Mouse (Mus musculus) embryonic facial prominence, embryonic 14.5 days (tissue): Measurements from ENCODE around the gene Vamp4. TPM values are rescaled to one million over a fixed set of nuclear protein-coding genes. Genes with fewer than 3 reads are reported as not detected.

ENCODE experiments used
- ATAC-seq: fragments of 200-750 bp; cut with Nextera tagmentation; 2 replicates; pipeline ENCODE4 v1.8.0; 2017; ENCODE audit warnings: low read depth, moderate number of reproducible peaks, moderate TSS enrichment
- DNase-seq: peaks from one replicate; pipeline ENCODE4 v3.0.0-alpha.2; 2015; ENCODE audit warnings: low spot score
- H3K27ac ChIP-seq: fragments of 300-500 bp; sonication (generic); replicated peaks from 2 replicates; pipeline ENCODE4 v1.5.1; 2014; ENCODE audit warnings: low read depth, mild to moderate bottlenecking, low read length, moderate library complexity
- H3K27me3 ChIP-seq: fragments of 300-500 bp; sonication (generic); replicated peaks from 2 replicates; pipeline ENCODE4 v1.6.1; 2014; ENCODE audit warnings: low read length; ENCODE audit not compliant: control insufficient read depth, insufficient read depth
- H3K36me3 ChIP-seq: fragments of 300-500 bp; sonication (generic); 2 replicates; pipeline ENCODE4 v1.6.1; 2014; ENCODE audit warnings: low read length, mixed read lengths; ENCODE audit not compliant: control insufficient read depth, insufficient read depth
- H3K4me1 ChIP-seq: fragments of 300-500 bp; sonication (generic); 2 replicates; pipeline ENCODE4 v1.6.1; 2014; ENCODE audit warnings: antibody characterized with exemption, low read length; ENCODE audit not compliant: control insufficient read depth, insufficient read depth
- H3K4me2 ChIP-seq: fragments of 300-500 bp; sonication (generic); 2 replicates; pipeline ENCODE4 v1.6.1; 2014; ENCODE audit warnings: low read depth, mild to moderate bottlenecking, low read length, moderate library complexity, mixed read lengths
- H3K4me3 ChIP-seq: fragments of 300-500 bp; sonication (generic); 2 replicates; pipeline ENCODE4 v1.5.1; 2014; ENCODE audit warnings: low read depth, mild to moderate bottlenecking, low read length
- H3K9ac ChIP-seq: fragments of 300-500 bp; sonication (generic); 2 replicates; pipeline ENCODE4 v1.6.1; 2014; ENCODE audit warnings: low read depth, mild to moderate bottlenecking, low read length, moderate library complexity, mixed read lengths
- H3K9me3 ChIP-seq: fragments of 300-500 bp; sonication (generic); 2 replicates; pipeline ENCODE4 v1.6.1; 2016; ENCODE audit warnings: low read length; ENCODE audit not compliant: control insufficient read depth
- WGBS: fragments of 180-500 bp; shearing (Covaris S2); extraction: QIAGEN DNeasy Blood & Tissue Kit; methylation state at CpG from one replicate; pipeline ENCODE4 v1.1.7; 2014; 5-methylcytosine and 5-hydroxymethylcytosine counted together
- polyA plus RNA-seq: library from polyadenylated mRNA; unstranded; fragments of >200 nt; fragmentation: Nextera tagmentation; extraction: Ambion mirVana; gene quantifications from 2 replicates; pipeline ENCODE4 v1.2.1, GENCODE M21; 2014

Vamp4 gene
- 62.1 and 63.7 TPM in 2 replicates for polyA plus RNA-seq

- H3K9me3 ChIP-seq = peaks cover 6% of the 10 kb centered on the region
- peak within 1 kb of the TSS; percentile 59 for H3K4me2 ChIP-seq
- peak within 1 kb of the TSS; percentile 83 for H3K9ac ChIP-seq
- no peaks in the 10 kb centered on the region for H3K27me3 ChIP-seq
- peaks cover 5% of the 10 kb centered on the region; the same call in 1 of the 2 replicates for H3K4me1 ChIP-seq
- WGBS = under 1% methylated on average over 38 of the region's 43 CpGs
- H3K27ac ChIP-seq = peak within 1 kb of the TSS; percentile 80
- peak; percentile 98 for ATAC-seq
- peak; percentile 97 for DNase-seq
- H3K36me3 ChIP-seq = peaks cover 14% of the 10 kb centered on the region
- peak within 1 kb of the TSS; percentile 69 for H3K4me3 ChIP-seq
Measured at GRCm38 (mm10) chr1:162570260-162570748, at the start of gene Vamp4. Gene Vamp4, plus strand, starts transcription at chr1:162570515.

- H3K4me1 ChIP-seq = no peaks in the 10 kb centered on the region
- peaks cover 30% of the 10 kb centered on the region for H3K36me3 ChIP-seq
- H3K9me3 ChIP-seq = 0 out of 2 replicates have a peak, but pooled peaks cover 5% of the 10 kb centered on the region
- ATAC-seq (no peak), DNase-seq (peak; percentile 5)
- no peak overlapping the region for H3K4me2 ChIP-seq
- H3K27ac ChIP-seq = no peak overlapping the region
- WGBS = 49% methylated on average over 2 of the region's 2 CpGs
- H3K4me3 ChIP-seq = no peak overlapping the region
- H3K27me3 ChIP-seq = no peaks in the 10 kb centered on the region
- H3K9ac ChIP-seq = no peak overlapping the region
Measured at GRCm38 (mm10) chr1:162529651-162530050, 40.7 kb upstream of the Vamp4 start.

GRCm38 (mm10) chr1:162530666-162531065 lies 39.6 kb upstream of the Vamp4 start:
- DNase-seq (no peak), ATAC-seq (no peak)
- H3K4me1 ChIP-seq = no peaks in the 10 kb centered on the region
- H3K4me3 ChIP-seq = no peak overlapping the region
- no peak overlapping the region for H3K27ac ChIP-seq
- peaks cover 40% of the 10 kb centered on the region for H3K36me3 ChIP-seq
- 46% methylated on average over 1 of the region's 1 CpGs for WGBS
- H3K9ac ChIP-seq = no peak overlapping the region
- no peaks in the 10 kb centered on the region for H3K27me3 ChIP-seq
- H3K9me3 ChIP-seq = 0 out of 2 replicates have a peak, but pooled peaks cover 5% of the 10 kb centered on the region
- no peak overlapping the region for H3K4me2 ChIP-seq

- no peak for ATAC-seq
- 70% methylated on average over 4 of the region's 4 CpGs for WGBS
- peaks cover 49% of the 10 kb centered on the region for H3K36me3 ChIP-seq
Measured at GRCm38 (mm10) chr1:162531584-162531983, 38.7 kb upstream of the Vamp4 start.

GRCm38 (mm10) chr1:162532330-162532729 lies 38.0 kb upstream of the Vamp4 start:
- H3K27me3 ChIP-seq = no peaks in the 10 kb centered on the region
- no peak overlapping the region for H3K4me3 ChIP-seq
- no peaks in the 10 kb centered on the region for H3K4me1 ChIP-seq
- 62% methylated on average over 4 of the region's 4 CpGs for WGBS
- no peak overlapping the region for H3K9ac ChIP-seq
- ATAC-seq (no peak), DNase-seq (no peak)
- H3K36me3 ChIP-seq = peaks cover 57% of the 10 kb centered on the region
- no peak overlapping the region for H3K27ac ChIP-seq
- H3K4me2 ChIP-seq = no peak overlapping the region
- 0 out of 2 replicates have a peak, but pooled peaks cover 5% of the 10 kb centered on the region for H3K9me3 ChIP-seq

More at GRCm38 (mm10) chr1:162531584-162531983, 38.7 kb upstream of the Vamp4 start:
- H3K9ac ChIP-seq = no peak overlapping the region
- no peak overlapping the region for H3K27ac ChIP-seq
- no peak overlapping the region for H3K4me2 ChIP-seq
- no peaks in the 10 kb centered on the region for H3K27me3 ChIP-seq
- H3K4me3 ChIP-seq = no peak overlapping the region
- no peaks in the 10 kb centered on the region for H3K4me1 ChIP-seq
- DNase-seq = no peak
- H3K9me3 ChIP-seq = 0 out of 2 replicates have a peak, but pooled peaks cover 5% of the 10 kb centered on the region

- Histone ChIP-seq H3K27me3 (no peaks in the 10 kb centered on the region), H3K4me2 (no peak overlapping the region), H3K36me3 (peaks cover 68% of the 10 kb centered on the region), H3K27ac (no peak overlapping the region), H3K9me3 (no peaks in the 10 kb centered on the region), H3K4me1 (no peaks in the 10 kb centered on the region), H3K4me3 (no peak overlapping the region), H3K9ac (no peak overlapping the region)
- WGBS = 91% methylated on average over 14 of the region's 14 CpGs
- DNase-seq (no peak), ATAC-seq (no peak)
Measured at GRCm38 (mm10) chr1:162533766-162534560, 36.4 kb upstream of the Vamp4 start.

- H3K4me3 ChIP-seq = no peak overlapping the region
- 53% methylated on average over 1 of the region's 1 CpGs for WGBS
Measured at GRCm38 (mm10) chr1:162543231-162543630, 27.1 kb upstream of the Vamp4 start.

GRCm38 (mm10) chr1:162547607-162548006 lies 22.7 kb upstream of the Vamp4 start:
- 0 out of 2 replicates have a peak overlapping the region, but pooled peaks have one; percentile 65 for H3K27ac ChIP-seq
- H3K27me3 ChIP-seq = no peaks in the 10 kb centered on the region
- H3K4me1 ChIP-seq = peaks cover 9% of the 10 kb centered on the region
- WGBS = 4% methylated on average over 10 of the region's 10 CpGs
- ATAC-seq (no peak), DNase-seq (peak; percentile 26)
- no peaks in the 10 kb centered on the region for H3K9me3 ChIP-seq
- peaks cover 38% of the 10 kb centered on the region for H3K36me3 ChIP-seq
- peak overlapping the region; percentile 59 for H3K4me3 ChIP-seq
- peak overlapping the region; percentile 69 for H3K4me2 ChIP-seq
- peak overlapping the region; percentile 79 for H3K9ac ChIP-seq

More at GRCm38 (mm10) chr1:162543231-162543630, 27.1 kb upstream of the Vamp4 start:
- no peaks in the 10 kb centered on the region for H3K27me3 ChIP-seq
- no peak for DNase-seq
- no peak for ATAC-seq
- peaks cover 9% of the 10 kb centered on the region for H3K4me1 ChIP-seq
- peaks cover 79% of the 10 kb centered on the region for H3K36me3 ChIP-seq
- no peaks in the 10 kb centered on the region for H3K9me3 ChIP-seq
- H3K9ac ChIP-seq = no peak overlapping the region
- no peak overlapping the region for H3K4me2 ChIP-seq
- H3K27ac ChIP-seq = no peak overlapping the region
